Mouse (Mus musculus) c-Kit-positive CD71-negative TER-119-negative erythroid progenitor cells, embryonic 14.5 days (primary cell): ENCODE data around the gene Slc25a23.
A peak's percentile ranks its signal among the peaks of the same experiment; 100 is the strongest.
"Not testable (repeated sequence)": the region's sequence is repeated elsewhere in the genome, so short reads cannot be mapped to it uniquely, and the experiment has no call there.

Source experiments
- DNase-seq: peaks from one replicate; pipeline ENCODE4 v3.0.0-alpha.2; 2013; ENCODE audit warnings: low read depth

Gene Slc25a23

DNA sequence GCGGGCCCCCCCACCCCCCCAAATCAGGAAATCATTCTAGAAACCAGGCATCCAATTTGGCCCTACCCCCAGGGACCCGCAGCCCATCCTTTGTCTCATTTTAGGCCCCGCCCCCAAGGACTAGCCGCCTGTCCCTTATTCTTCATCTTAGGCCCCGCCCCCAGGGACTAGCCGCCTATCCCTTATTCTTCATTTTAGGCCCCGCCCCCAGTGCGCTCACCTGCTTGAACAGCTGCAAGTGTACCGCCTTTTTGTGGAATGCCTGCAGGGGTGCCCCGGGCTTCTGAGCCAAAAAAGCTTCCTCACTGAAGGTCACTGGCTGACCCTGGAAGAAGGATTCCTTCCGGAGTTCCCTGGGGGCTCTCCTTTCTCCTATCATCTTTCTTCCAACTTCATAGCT, 11.0 kb upstream of the Slc25a23 start:
- DNase-seq, result no peak

DNA sequence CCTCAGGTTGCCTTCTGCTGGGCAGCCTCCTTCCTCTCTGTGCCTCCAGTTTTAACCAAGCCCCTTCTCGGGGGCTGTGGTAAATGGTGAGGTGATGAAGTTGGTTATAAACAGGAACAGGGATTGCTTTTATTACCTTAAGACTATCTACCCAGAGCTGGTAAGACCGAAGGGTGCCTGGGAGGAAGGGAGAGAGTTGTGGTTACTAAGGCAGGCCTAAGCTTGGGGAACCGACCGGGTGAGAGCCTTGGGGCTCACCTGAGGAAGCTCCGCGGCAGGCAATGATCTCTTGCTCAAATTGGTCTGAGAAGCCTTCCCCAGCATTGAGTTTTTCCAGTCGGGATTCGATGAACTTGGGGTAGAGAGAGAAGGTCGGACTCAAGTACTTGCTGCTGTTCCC, 10.6 kb upstream of the Slc25a23 start:
- DNase-seq, result no peak

GRCm38 (mm10) chr17:57066908-57067307, 7.2 kb upstream of the Slc25a23 start:
- DNase-seq, result no peak

DNA sequence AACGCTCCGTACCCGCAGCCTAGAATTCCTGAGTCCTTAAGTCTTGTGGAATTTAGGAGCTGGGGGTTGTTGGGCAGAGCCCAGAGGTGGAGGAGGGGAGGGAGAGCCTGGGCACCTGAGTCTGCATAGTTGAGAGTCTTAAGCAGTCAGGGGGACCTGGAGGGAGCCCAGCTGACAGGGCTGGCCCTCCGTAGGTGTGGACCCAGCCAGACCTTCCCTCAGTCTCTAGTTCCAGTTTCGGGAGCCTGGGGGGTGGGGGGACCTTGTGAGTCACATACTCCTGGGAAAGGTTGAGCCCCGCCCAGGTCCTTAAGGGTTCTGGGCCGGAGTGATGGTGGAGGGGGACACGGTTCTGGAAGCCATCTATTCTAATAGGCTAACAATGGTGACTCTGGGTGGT, 3.4 kb upstream of the Slc25a23 start:
- DNase-seq, result no peak

DNA sequence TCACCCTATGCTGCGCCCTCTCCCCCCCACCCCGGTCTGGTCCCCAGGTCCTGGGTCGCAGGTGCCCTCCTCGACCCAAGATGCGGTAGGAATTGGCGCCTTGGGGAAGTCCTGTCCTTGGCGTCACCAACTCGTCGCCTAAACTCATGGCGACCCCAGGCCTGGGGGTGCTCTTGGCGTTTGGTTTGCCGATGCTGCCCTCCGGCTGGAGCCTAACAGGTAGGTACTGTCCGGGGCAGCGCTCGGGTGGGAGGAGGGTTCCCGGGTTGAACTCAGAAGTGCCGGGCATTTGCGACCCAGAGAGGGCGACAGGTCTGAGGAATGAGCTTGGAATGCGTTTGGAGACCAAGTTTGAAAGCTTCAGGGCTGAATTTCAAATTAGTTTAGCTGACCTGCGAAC, 2.9 kb upstream of the Slc25a23 start:
- no peak for DNase-seq

DNA sequence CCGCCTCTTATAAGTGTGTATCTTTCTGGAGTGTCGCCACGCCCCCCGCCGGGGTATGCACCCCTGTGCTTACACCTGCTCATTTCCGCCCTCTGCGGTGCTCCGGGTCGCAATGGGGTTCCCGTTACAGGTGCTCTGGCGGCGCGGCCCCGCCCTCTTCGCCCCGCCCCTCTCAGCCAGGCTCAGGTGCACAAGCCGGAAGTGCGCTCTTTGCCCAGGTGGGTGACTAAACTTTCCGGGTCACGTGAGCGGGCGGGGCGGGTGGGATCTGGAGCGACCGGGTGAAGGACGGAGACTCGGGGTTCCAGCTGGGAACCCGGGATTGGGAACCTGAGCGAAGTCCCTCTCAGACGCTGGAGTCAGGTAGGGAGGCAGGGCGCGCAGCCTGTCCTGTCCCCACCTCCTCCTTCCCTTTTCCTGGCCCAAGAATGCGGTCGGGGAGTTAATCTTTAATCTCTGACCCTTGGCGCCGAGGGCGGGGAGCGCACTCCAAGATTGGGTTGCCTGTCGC, 2.4 kb upstream of the Slc25a23 start:
- DNase-seq, result no peak

- no peak for DNase-seq
Measured at GRCm38 (mm10) chr17:57061069-57061468, 1.4 kb upstream of the Slc25a23 start.

DNA sequence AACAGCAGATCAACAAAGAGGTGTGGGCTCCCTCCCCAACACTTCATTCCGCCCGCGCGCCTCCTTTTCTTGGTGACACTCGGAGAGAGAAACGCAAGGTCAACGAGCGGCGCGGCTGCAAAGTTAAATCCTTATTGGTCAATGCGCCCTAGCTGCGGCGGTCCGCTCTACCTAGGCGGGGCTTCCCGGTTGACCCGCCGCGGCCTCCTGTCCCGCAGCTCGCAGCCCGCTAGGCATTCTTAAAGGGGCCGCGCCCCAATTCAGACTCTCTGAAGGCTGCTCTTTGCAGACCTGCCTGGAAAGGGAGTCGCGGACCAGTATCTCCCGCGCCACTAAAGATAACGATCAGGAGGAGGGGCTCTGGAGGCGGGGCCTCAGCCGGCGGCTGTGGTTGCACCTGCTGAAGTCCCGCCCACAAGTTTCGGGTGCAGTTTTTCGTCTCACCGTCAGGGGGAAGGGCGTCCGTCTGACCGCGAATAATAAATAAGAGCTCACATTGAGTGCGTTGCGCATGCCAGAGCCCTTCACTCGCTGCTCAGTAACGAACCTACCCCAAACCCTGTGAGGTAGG, 653 bp upstream of the Slc25a23 start:
- DNase-seq, result peak; percentile 92

- no peak for DNase-seq
Measured at GRCm38 (mm10) chr17:57058891-57059485, 675 bp downstream of the Slc25a23 start, which contains the start of gene Crb3. Gene Crb3, plus strand, starts transcription at chr17:57059105.

GRCm38 (mm10) chr17:57056246-57056645, 3.4 kb downstream of the Slc25a23 start:
- DNase-seq, result no peak

- DNase-seq, result not testable (repeated sequence)
Measured at GRCm38 (mm10) chr17:57051679-57052078, 8.0 kb downstream of the Slc25a23 start.

GRCm38 (mm10) chr17:57048816-57049215, 10.8 kb downstream of the Slc25a23 start:
- no peak for DNase-seq

- DNase-seq, result no peak
Measured at GRCm38 (mm10) chr17:57047406-57047805, 12.3 kb downstream of the Slc25a23 start.

DNA sequence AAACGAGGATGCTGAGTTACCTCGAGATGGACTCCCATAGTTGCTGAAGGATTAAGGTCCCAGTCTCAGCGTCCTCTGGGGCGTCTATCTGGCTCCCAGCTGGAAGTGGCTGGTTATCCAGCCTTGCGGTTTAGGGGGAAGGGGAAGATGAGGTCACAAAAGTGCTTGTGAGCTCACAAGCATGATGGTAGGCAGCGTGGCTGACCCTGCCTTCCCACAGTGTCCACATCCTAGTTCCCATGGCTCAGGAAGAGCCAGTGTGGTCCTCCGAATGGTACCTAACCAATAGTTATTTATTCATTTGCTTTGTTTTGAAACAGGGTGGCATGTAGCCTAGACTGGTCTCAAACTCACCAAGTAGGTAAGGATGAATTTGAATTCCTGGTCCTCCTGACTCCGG, 18.1 kb downstream of the Slc25a23 start, which contains the start of gene Slc25a41:
Slc25a41 (minus strand) TSS at position 101 of the 400 bp plus-strand sequence.
- DNase-seq, result no peak

DNA sequence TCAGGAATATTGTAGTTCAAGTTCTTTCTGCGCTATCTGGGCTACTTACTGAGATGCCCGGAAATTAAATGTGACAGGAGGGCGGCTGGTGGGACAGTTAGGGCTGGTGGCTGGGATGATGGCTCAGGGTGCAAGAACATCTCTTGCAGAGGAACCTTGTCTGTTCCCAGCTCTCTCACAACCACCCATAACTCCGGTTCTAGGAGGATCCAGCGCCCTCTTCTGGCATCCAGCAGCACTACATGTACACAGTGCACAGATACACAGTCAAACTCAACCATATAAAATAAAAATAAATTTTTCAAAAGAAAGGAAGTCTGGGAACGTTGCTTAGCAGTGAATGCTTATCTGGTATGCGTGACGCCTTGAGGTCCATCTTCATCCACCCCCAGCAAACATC, 20.7 kb downstream of the Slc25a23 start:
- no peak for DNase-seq

DNA sequence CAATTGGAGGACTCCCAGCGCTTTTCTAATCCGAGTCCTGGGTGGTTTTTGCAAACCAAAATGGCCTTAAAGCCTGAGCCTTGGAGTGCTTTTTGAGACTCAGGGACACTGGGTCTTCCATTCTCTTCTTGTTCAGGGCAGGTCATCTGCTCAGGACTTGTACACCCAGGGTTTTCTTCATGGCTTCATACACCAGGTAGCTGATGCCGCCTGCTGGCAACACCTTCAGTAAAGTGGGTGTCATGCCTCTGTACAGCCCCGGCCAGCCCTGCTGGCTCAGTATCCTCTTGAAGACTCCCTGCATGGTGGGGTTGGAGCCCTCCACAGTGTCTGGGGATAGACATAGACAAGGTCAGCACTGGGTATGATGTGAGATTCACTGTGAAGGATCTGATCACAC, 26.8 kb downstream of the Slc25a23 start:
- DNase-seq, result no peak

- peak; percentile 100 for DNase-seq
Measured at GRCm38 (mm10) chr17:57031661-57032420, 27.8 kb downstream of the Slc25a23 start.

DNA sequence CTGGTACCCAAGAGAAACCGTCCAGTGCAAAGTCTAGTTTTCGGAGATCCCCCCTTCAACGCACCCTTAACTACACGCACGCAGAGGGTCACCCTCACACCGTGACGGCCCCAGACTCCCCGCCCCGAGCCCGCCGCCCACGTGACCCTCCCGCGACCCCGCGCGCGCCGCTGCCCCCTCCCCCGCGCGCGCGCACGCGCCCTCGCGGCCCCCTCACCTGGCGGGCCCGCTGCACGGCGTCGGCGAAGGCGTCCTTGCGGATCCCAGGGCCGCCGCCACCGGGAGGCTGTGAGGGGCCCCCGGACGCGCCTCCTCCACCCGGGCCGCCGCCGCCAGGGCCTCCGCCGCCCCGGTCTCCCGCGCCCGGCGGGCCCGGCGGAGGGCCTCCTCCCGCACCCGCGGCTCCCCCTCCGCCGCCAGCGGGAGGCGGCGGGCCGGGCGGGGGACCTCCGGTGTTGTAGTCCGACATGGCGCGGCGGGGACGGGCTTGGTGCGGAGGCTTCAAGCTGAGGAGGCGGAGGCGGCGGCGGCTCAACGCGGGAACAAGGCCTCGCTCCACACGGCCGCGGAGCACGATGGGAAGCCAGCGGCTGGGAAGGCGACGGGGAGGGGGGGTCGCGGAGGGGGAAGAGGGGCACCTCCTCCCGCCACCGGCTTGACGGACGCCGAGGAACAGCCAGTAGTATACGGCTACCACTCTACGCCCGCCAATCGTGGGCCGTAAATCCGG, 28.6 kb downstream of the Slc25a23 start, which contains the start of gene Khsrp:
Khsrp (minus strand) TSS at position 592 of the 730 bp plus-strand sequence.
- no peak for DNase-seq

DNA sequence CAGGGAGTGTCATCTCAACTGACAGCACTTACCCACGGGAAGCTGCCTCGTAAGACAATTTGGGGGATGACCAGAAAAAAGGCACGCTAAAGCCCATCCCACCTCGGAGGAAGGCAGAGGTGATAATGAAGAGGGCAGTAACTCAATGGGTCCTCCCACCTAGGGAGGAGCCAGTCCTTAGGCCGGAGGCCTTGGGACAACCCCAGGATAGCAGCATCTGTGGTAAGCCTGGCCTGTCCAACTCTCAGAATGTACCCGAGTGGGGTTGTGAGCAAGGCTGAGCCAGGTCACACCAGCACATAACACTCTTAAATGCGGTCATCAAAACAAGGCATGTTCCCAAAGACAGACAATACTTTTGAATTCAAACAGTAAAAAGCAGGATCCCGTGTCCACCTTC, 30.0 kb downstream of the Slc25a23 start:
- no peak for DNase-seq

DNA sequence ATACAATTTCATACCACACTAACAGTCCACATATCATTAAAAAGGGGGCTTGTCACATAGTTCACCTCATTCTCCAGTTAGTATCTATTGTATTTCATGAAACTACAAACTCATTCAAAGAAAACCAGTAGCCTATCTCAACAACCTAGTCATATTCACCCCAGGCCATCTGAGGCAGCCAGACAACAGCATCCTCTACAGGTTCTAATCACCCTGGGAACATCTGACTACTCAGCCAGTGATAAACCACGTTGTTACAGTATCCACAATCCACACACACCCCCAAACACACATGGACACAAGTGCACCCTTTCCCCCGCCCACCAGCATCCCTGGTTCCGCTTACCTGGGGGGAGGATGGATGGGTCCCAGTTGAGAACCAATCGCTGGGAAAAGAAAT, 32.2 kb downstream of the Slc25a23 start:
- DNase-seq, result no peak

- no peak for DNase-seq
Measured at GRCm38 (mm10) chr17:57020960-57021359, 38.7 kb downstream of the Slc25a23 start.

GRCm38 (mm10) chr17:57019693-57020092, 40.0 kb downstream of the Slc25a23 start:
- DNase-seq, result no peak
